Mouse (Mus musculus) heart, postnatal 0 days (tissue): ENCODE results near the gene Stx3.

Experiments
- CTCF ChIP-seq: IDR thresholded peaks from 2 replicates; pipeline ENCODE4 v1.5.1; 2016; ENCODE audit warnings: antibody characterized with exemption, control low read depth, low read depth
- EP300 ChIP-seq: IDR thresholded peaks from 2 replicates; pipeline ENCODE4 v1.6.1; 2016; ENCODE audit warnings: antibody characterized with exemption, low read depth

GRCm38 (mm10) chr19:11793741-11794359 lies 25.4 kb downstream of the Stx3 start:
- TF ChIP-seq EP300 (no peak), CTCF (no peak)
